Mouse (Mus musculus): ENCODE data around the gene Gm37240. TPM values are rescaled to one million over a fixed set of nuclear protein-coding genes. Genes with fewer than 3 reads are reported as not detected.

Gene Gm37240
- polyA plus RNA-seq, 1 experiment = not detected

DNA sequence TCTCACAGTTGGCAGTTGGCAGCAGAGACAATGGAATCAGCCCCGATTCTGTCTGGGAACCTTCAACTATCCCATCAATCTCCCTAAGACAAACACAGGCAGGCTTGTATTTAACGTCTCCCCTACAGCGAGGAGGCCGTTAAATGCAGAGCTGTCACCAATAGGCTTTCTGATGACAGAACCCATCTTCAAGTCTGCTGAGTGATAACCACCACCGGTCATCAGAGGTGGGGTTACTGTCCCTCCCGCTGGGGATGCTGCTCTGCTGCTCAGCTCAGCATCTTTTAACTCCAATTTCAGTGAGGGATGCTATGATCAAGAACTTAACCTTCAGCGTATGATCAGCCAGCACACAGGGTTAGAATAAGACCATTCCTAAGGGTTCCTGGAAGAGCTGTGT, 1409.1 kb downstream of the Gm37240 start:
- TF ChIP-seq POLR2A (IDR thresholded peaks at IDR 0.05; ENCODE audit: borderline replicate concordance, low read depth, low read length) (no peak), CTCF (IDR thresholded peaks at IDR 0.05; ENCODE audit: low read depth, low read length) (no peak)
- H3K4me1 ChIP-seq (ENCODE audit: control insufficient read depth, insufficient read depth, low read length) = peaks cover 5% of the 10 kb centered on the region; the same call in 1 of the 2 replicates
- no peak overlapping the region for H3K27ac ChIP-seq (ENCODE audit: insufficient read depth, low read depth, low read length)
- no peak overlapping the region for H3K4me3 ChIP-seq (ENCODE audit: insufficient read depth, low read length)

- Histone ChIP-seq H3K4me3 (ENCODE audit: insufficient read depth, low read length) (no peak overlapping the region), H3K4me1 (ENCODE audit: control insufficient read depth, insufficient read depth, low read length) (peaks cover 5% of the 10 kb centered on the region; the same call in 1 of the 2 replicates), H3K27ac (ENCODE audit: insufficient read depth, low read depth, low read length) (no peak overlapping the region)
- TF ChIP-seq POLR2A (IDR thresholded peaks at IDR 0.05; ENCODE audit: borderline replicate concordance, low read depth, low read length) (no peak), CTCF (IDR thresholded peaks at IDR 0.05; ENCODE audit: low read depth, low read length) (no peak)
Observed at GRCm38 (mm10) chr3:84477498-84477897, 1409.8 kb downstream of the Gm37240 start.

DNA sequence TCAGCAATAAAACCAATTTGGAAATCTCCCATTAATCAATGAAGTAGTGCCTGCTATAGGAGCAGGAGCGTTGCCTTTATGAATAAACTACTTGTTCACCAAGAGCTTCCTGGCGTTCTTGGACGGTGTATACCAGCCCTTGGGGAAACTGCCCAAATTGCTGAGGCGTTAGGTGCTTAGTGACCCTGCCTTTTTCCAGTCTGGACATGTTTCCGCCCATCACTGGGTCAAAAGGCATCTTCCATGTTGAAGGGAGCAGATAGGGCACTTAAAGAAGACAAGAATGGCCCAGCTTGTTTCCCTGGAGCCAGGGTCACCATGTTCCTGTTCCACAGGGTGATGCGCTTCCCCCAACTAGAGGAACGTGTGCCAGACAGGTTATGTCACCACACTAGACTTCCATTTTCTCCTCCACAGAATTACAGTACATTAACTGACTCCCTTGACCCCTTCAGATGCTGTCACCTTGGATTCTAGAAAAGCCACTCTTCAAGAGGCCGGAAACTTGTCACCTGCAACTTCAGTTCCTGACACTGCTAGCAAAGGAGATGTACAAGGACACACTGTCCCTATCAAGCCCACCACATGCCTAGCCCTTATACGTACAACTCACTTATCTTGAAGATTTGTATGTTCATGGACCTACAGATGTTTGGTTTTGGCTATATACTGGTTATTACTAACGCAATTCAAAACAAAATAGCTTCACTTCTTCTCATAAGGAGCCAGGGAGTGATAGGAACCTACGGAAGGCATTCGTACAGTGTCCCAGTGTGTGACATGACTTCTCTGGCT, 1412.1 kb downstream of the Gm37240 start:
- TF ChIP-seq CTCF (IDR thresholded peaks at IDR 0.05; ENCODE audit: low read depth, low read length) = no peak
- no peak for TF ChIP-seq POLR2A (IDR thresholded peaks at IDR 0.05; ENCODE audit: borderline replicate concordance, low read depth, low read length)
- H3K4me3 ChIP-seq (ENCODE audit: insufficient read depth, low read length) = no peak overlapping the region
- peaks cover 2% of the 10 kb centered on the region; the same call in 1 of the 2 replicates for H3K4me1 ChIP-seq (ENCODE audit: control insufficient read depth, insufficient read depth, low read length)
- no peak overlapping the region for H3K27ac ChIP-seq (ENCODE audit: insufficient read depth, low read depth, low read length)

DNA sequence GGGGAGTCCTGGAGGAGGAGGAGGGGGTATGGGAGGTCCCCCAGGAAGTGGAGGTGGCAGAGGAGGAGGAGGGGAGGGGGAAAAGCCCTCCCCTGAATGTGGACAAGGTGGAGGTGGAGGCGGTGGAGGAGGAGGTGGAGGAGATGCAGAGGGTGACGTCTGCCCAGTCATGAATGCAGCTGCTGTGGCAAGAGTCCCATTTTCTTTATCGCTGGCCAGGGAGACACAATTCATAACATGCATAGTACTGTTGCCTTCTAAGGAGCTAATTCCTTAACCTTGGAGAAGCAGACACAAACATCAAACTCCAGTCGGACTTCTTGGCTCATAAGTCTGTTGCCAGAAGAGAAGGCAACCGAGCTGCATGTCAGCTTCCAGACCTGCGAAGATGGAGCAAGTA, 1412.9 kb downstream of the Gm37240 start:
- Histone ChIP-seq H3K4me3 (ENCODE audit: insufficient read depth, low read length) (no peak overlapping the region), H3K27ac (ENCODE audit: insufficient read depth, low read depth, low read length) (no peak overlapping the region), H3K4me1 (ENCODE audit: control insufficient read depth, insufficient read depth, low read length) (peaks cover under 1% of the 10 kb centered on the region; the same call in 1 of the 2 replicates)
- TF ChIP-seq POLR2A (IDR thresholded peaks at IDR 0.05; ENCODE audit: borderline replicate concordance, low read depth, low read length) (no peak), CTCF (IDR thresholded peaks at IDR 0.05; ENCODE audit: low read depth, low read length) (no peak)

GRCm38 (mm10) chr3:84472955-84473354, 1414.4 kb downstream of the Gm37240 start:
- no peak overlapping the region for H3K27ac ChIP-seq (ENCODE audit: insufficient read depth, low read depth, low read length)
- TF ChIP-seq POLR2A (IDR thresholded peaks at IDR 0.05; ENCODE audit: borderline replicate concordance, low read depth, low read length) = no peak
- no peak for TF ChIP-seq CTCF (IDR thresholded peaks at IDR 0.05; ENCODE audit: low read depth, low read length)
- no peaks in the 10 kb centered on the region for H3K4me1 ChIP-seq (ENCODE audit: control insufficient read depth, insufficient read depth, low read length)
- no peak overlapping the region for H3K4me3 ChIP-seq (ENCODE audit: insufficient read depth, low read length)

DNA sequence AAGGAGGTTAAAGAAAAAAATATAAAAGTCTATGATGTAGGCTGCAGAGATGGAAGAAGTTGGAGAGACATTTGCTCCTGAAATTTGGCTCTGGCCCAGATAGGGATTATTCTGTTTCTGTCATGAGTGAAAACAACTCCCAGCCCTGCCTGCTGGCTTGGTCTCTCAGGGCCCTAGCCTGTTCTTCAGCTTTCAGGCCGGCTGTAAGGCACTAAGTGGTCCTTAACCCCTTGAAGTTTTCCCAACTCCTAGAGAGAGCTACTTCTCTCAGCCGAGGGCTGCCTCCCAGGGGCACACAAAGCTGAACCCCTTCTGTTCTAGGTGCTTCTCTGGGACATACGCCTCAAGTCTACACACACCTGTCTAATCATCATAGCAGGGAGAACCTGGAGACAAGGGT, 1414.8 kb downstream of the Gm37240 start:
- Histone ChIP-seq H3K4me3 (ENCODE audit: insufficient read depth, low read length) (no peak overlapping the region), H3K4me1 (ENCODE audit: control insufficient read depth, insufficient read depth, low read length) (no peaks in the 10 kb centered on the region), H3K27ac (ENCODE audit: insufficient read depth, low read depth, low read length) (no peak overlapping the region)
- TF ChIP-seq POLR2A (IDR thresholded peaks at IDR 0.05; ENCODE audit: borderline replicate concordance, low read depth, low read length) (no peak), CTCF (IDR thresholded peaks at IDR 0.05; ENCODE audit: low read depth, low read length) (no peak)

DNA sequence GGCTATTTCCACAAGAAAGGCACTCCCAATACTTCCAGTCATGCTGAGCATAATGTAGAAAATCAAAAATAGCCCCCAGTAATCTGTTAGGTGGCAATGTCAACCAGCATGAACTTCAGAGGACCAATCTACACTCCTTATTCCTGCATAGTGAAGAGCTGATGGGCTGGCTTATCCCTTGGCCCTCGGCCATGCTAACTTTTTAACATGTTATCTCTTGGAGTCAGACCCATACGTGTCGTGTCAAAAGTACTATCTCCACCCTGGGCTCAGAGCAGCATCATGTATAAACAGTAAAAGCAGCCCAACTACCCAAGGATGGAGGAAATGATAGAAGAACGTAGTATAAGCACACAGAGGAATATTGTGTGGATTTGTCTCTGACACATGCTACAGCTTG, 1416.2 kb downstream of the Gm37240 start:
- H3K4me3 ChIP-seq (ENCODE audit: insufficient read depth, low read length) = no peak overlapping the region
- no peak overlapping the region for H3K27ac ChIP-seq (ENCODE audit: insufficient read depth, low read depth, low read length)
- TF ChIP-seq CTCF (IDR thresholded peaks at IDR 0.05; ENCODE audit: low read depth, low read length) (no peak), POLR2A (IDR thresholded peaks at IDR 0.05; ENCODE audit: borderline replicate concordance, low read depth, low read length) (no peak)
- no peaks in the 10 kb centered on the region for H3K4me1 ChIP-seq (ENCODE audit: control insufficient read depth, insufficient read depth, low read length)

DNA sequence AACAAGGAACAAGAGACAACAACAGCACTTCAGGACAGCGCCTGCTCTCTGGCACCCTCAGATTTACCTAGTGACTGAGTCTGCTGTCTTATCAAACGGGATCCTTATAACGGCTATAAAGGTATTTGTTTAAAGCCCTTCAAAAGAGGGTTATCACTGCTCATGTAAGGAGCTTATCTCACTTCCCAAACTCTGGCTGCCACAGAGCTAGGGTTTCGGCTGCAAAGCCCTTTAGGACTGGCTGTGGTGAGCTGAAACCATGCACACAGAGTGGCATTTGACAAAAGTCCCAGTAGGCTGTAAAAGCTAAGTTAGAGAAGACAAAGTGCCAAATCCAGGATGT, 1419.2 kb downstream of the Gm37240 start:
- H3K4me1 ChIP-seq (ENCODE audit: control insufficient read depth, insufficient read depth, low read length) = no peaks in the 10 kb centered on the region
- H3K27ac ChIP-seq (ENCODE audit: insufficient read depth, low read depth, low read length) = no peak overlapping the region
- TF ChIP-seq CTCF (IDR thresholded peaks at IDR 0.05; ENCODE audit: low read depth, low read length) (no peak), POLR2A (IDR thresholded peaks at IDR 0.05; ENCODE audit: borderline replicate concordance, low read depth, low read length) (no peak)
- H3K4me3 ChIP-seq (ENCODE audit: insufficient read depth, low read length) = no peak overlapping the region

DNA sequence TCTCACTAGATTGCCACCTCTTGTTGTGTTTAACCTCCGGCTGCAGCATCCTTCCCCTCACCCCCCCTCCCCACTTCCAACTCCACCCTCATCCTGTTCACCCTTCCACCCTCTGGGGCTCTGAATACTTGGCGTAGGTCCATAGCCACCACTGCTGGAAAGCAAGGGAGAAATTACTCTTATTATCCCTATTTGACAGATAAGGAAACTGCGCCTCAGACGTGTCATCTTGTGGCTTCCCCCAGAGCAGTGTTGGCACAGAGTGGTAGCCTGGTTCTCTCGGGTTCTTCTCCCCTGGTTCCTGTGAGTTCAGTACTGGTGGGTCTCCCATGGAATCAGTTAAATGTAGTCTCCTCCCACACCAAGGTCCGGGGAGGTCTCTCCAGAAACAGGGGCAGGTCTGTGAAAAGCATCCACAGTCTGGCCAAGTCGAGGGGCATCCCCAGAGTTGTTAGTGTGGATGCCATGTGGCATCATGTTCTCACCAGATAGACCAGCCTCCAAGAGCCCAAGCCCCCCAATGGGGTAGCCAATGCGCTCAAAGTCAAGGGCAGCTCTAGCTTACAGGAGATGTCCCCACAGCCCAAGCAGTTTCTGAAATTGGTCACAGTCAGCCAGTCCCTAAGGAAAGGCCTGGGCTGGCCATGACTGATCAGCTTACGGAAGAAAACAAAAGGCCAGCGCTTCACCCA, 1419.8 kb downstream of the Gm37240 start:
- no peak overlapping the region for H3K4me3 ChIP-seq (ENCODE audit: insufficient read depth, low read length)
- no peak for TF ChIP-seq CTCF (IDR thresholded peaks at IDR 0.05; ENCODE audit: low read depth, low read length)
- TF ChIP-seq POLR2A (IDR thresholded peaks at IDR 0.05; ENCODE audit: borderline replicate concordance, low read depth, low read length) = no peak
- H3K27ac ChIP-seq (ENCODE audit: insufficient read depth, low read depth, low read length) = no peak overlapping the region
- no peaks in the 10 kb centered on the region for H3K4me1 ChIP-seq (ENCODE audit: control insufficient read depth, insufficient read depth, low read length)

DNA sequence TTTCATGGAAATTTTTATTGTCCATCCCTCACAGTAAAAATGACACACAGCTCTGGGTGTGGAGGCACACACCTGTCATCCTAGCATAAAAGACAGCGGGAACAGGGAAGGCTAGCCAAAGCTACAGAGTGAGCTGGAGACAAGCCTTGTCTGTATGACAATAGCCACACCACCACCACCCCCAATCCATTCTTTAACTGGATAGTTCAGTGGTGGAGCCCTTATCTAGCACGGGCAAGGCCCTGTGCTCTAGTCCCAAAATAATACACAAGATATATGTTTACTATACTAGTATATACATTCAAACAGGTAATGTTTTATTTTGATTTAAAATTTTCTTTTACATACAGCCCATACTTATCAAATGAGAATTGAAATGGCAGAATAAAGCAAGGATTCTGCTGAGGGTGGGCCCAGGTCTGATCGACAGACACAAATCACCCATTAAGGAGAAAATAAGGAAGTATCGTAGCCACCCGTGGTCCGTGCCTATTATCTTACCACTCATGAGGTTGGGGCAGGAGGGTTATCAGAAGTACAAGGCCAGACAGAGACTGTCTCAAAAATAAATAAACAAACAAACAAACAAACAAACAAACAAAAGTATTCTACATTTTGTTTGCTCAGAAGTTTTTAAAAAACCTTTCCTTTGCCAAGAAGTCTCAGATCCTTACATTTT, 1421.4 kb downstream of the Gm37240 start:
- no peak for TF ChIP-seq POLR2A (IDR thresholded peaks at IDR 0.05; ENCODE audit: borderline replicate concordance, low read depth, low read length)
- no peak for TF ChIP-seq CTCF (IDR thresholded peaks at IDR 0.05; ENCODE audit: low read depth, low read length)
- Histone ChIP-seq H3K4me1 (ENCODE audit: control insufficient read depth, insufficient read depth, low read length) (no peaks in the 10 kb centered on the region), H3K4me3 (ENCODE audit: insufficient read depth, low read length) (no peak overlapping the region), H3K27ac (ENCODE audit: insufficient read depth, low read depth, low read length) (no peak overlapping the region)

Data from bone marrow macrophage, adult 2 months (primary cell).